Mouse (Mus musculus): ENCODE measurements at regions not wholly inside any gene's neighbourhood (a gene's known extent, or its start where the extent isn't known, plus 50 kb on each side); places are given as distances from the start of the nearest gene placed in this dataset.

DNA sequence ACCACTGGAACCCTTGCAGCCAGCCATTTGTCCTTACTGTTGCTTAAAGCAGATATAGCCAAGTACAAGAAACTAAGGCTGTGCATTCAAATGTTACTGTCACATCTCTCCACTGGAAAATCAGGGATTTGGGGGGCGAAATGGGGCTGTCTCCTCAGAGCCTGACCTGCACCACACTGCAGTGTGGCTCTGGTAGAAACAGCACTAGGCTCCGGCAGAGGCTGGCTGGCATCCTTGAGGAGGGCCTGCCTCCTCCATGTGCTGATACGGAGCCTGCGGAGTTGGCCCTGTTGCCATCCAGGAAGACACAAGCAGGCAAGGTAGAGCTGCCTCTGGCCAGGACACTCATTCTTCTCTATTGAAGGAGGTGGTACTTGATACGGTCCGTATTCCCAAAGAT, 50.4 kb upstream of the Zfp637 start:
- no peak overlapping the region for H3K4me3 ChIP-seq (ENCODE audit: low read depth, low read length)
- no peak overlapping the region for H3K9ac ChIP-seq (ENCODE audit: low read depth, low read length)
- no peaks in the 10 kb centered on the region for H3K9me3 ChIP-seq (ENCODE audit: control insufficient read depth, low read length)
- WGBS = 91% methylated on average over 6 of the region's 6 CpGs
- no peaks in the 10 kb centered on the region for H3K27me3 ChIP-seq (ENCODE audit: control insufficient read depth, insufficient read depth, low read length)
- H3K4me2 ChIP-seq (replicated peaks; ENCODE audit: low read depth, low read length) = no peak overlapping the region
- no peak overlapping the region for H3K27ac ChIP-seq (ENCODE audit: low read depth, low read length)
- H3K36me3 ChIP-seq (ENCODE audit: control insufficient read depth, insufficient read depth, low read length) = no peaks in the 10 kb centered on the region
- no peak for ATAC-seq (ENCODE audit: low FRiP score)
- no peaks in the 10 kb centered on the region for H3K4me1 ChIP-seq (replicated peaks; ENCODE audit: control insufficient read depth, insufficient read depth, low read length)
- DNase-seq (ENCODE audit: low spot score) = no peak

All from hindbrain, embryonic 11.5 days (tissue).